Mouse (Mus musculus): ENCODE data around the gene Fbxo2. TPM values are rescaled to one million over a fixed set of nuclear protein-coding genes. Genes with fewer than 3 reads are reported as not detected.
"Not testable (repeated sequence)": the region's sequence is repeated elsewhere in the genome, so short reads cannot be mapped to it uniquely, and the experiment has no call there.

The Fbxo2 gene
- polyA plus RNA-seq, 1 experiment from 2014 or later, result 3.2 TPM

DNA sequence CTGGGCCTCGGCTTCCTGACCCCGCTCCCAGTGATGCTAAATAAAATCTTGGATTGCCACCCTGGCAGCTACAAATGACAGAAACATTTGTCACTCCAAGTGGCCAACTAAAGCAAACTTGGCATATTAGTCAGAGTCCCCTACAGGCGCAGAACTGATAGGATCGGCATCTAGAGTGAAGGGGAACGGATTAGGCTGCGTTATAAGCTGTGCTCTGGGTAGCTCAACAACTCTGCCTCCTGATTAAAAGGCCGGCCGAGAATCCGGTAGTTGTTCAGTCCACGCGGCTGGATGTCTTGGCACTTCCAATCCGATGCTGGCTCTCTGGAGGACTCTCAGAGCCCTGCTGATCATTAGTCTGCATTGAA is 14.1 kb downstream of the Fbxo2 start:
- Histone ChIP-seq H3K9me3 (ENCODE audit: control insufficient read depth, low read length) (no peaks in the 10 kb centered on the region), H3K27ac (replicated peaks; ENCODE audit: low read depth, low read length) (peak overlapping the region; percentile 88), H3K27me3 (ENCODE audit: control insufficient read depth, insufficient read depth, low read length) (peaks cover 30% of the 10 kb centered on the region), H3K4me1 (ENCODE audit: control insufficient read depth, insufficient read depth, low read length) (peaks cover 29% of the 10 kb centered on the region), H3K36me3 (ENCODE audit: control insufficient read depth, insufficient read depth, low read length) (no peaks in the 10 kb centered on the region), H3K4me3 (replicated peaks; ENCODE audit: low read depth, low read length) (peak overlapping the region; percentile 3), H3K4me2 (ENCODE audit: low read length) (peak overlapping the region; percentile 49), H3K9ac (replicated peaks; ENCODE audit: low read length) (no peak overlapping the region)
- no peak for ATAC-seq (ENCODE audit: low FRiP score, low TSS enrichment)
- DNase-seq, result peak; percentile 55
- 3% methylated on average over 12 of the region's 12 CpGs for WGBS

DNA sequence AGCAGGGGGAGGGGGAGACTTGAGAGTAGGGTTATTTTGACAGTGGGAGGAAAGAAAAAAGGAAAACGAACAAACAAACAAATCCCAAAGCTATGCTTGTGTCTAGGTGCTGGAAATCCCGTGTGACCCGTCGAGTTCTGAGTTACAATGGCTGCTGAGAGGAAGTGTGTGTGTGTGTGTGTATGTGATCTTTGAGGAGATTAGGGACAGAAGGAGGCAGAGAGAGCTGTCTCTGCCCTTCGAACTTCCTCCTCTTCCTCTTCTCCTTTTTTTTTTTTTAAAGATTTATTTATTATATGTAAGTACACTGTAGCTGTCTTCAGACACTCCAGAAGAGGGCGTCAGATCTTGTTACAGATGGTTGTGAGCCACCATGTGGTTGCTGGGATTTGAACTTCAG is 16.2 kb downstream of the Fbxo2 start:
- peaks cover 23% of the 10 kb centered on the region for H3K27me3 ChIP-seq (ENCODE audit: control insufficient read depth, insufficient read depth, low read length)
- ATAC-seq (ENCODE audit: low FRiP score, low TSS enrichment); H3K9me3 ChIP-seq (ENCODE audit: control insufficient read depth, low read length); DNase-seq; H3K4me3 ChIP-seq (replicated peaks; ENCODE audit: low read depth, low read length); H3K36me3 ChIP-seq (ENCODE audit: control insufficient read depth, insufficient read depth, low read length); H3K27ac ChIP-seq (replicated peaks; ENCODE audit: low read depth, low read length); H3K4me2 ChIP-seq (ENCODE audit: low read length); H3K9ac ChIP-seq (replicated peaks; ENCODE audit: low read length): not testable (repeated sequence)
- WGBS, result 78% methylated on average over 5 of the region's 6 CpGs
- H3K4me1 ChIP-seq (ENCODE audit: control insufficient read depth, insufficient read depth, low read length), result peaks cover 29% of the 10 kb centered on the region

DNA sequence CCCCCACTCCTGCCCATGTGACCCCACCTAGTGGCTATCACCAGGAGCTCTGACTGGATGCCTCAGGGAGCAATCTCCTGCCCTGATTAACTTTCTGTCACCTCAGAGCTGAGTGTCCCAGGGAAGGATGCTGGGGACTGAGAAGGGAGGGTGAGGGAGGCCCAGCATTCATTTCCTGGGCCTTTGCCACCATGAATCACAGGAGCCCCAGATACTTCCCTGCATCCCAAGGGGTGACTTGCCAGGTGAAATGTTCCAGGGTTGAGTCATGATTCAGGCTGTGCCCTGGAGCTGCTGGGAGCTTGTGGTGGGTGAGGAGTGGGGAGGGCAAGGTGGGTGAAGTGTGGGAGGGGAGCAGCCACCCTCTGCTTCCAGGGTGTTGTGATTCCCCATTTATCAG is 17.3 kb downstream of the Fbxo2 start:
- Histone ChIP-seq H3K27me3 (ENCODE audit: control insufficient read depth, insufficient read depth, low read length) (peaks cover 21% of the 10 kb centered on the region; the same call in 1 of the 2 replicates), H3K4me3 (replicated peaks; ENCODE audit: low read depth, low read length) (no peak overlapping the region), H3K36me3 (ENCODE audit: control insufficient read depth, insufficient read depth, low read length) (no peaks in the 10 kb centered on the region), H3K4me1 (ENCODE audit: control insufficient read depth, insufficient read depth, low read length) (peaks cover 29% of the 10 kb centered on the region), H3K9ac (replicated peaks; ENCODE audit: low read length) (no peak overlapping the region), H3K27ac (replicated peaks; ENCODE audit: low read depth, low read length) (no peak overlapping the region), H3K9me3 (ENCODE audit: control insufficient read depth, low read length) (no peaks in the 10 kb centered on the region), H3K4me2 (ENCODE audit: low read length) (no peak overlapping the region)
- ATAC-seq (ENCODE audit: low FRiP score, low TSS enrichment) (no peak), DNase-seq (no peak)

DNA sequence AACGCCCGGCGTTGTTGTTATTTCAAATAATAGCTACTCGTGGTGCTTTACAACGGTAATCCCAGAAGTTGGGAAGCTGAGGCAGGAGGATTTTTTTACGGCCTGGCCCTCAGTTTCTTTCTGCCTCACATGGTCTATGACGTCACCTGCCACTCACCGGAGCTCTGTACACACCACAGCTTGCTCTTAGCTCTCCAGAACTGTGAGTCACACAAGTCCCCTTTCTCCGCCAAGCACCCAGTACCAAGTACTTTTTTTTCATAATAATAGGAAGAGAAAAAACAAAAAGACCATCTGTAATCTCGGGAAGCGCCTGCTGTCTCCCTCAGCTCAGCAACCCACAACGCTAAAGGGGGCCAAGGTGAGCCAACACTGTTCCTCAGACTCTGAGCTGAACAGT is 21.1 kb downstream of the Fbxo2 start:
- Histone ChIP-seq H3K27ac (replicated peaks; ENCODE audit: low read depth, low read length) (no peak overlapping the region), H3K4me1 (ENCODE audit: control insufficient read depth, insufficient read depth, low read length) (peaks cover 3% of the 10 kb centered on the region; the same call in 1 of the 2 replicates), H3K27me3 (ENCODE audit: control insufficient read depth, insufficient read depth, low read length) (0 out of 2 replicates have a peak, but pooled peaks cover 5% of the 10 kb centered on the region), H3K4me2 (ENCODE audit: low read length) (no peak overlapping the region), H3K9ac (replicated peaks; ENCODE audit: low read length) (no peak overlapping the region), H3K36me3 (ENCODE audit: control insufficient read depth, insufficient read depth, low read length) (no peaks in the 10 kb centered on the region), H3K4me3 (replicated peaks; ENCODE audit: low read depth, low read length) (no peak overlapping the region), H3K9me3 (ENCODE audit: control insufficient read depth, low read length) (no peaks in the 10 kb centered on the region)
- ATAC-seq (ENCODE audit: low FRiP score, low TSS enrichment), result no peak
- 89% methylated on average over 12 of the region's 12 CpGs for WGBS
- no peak for DNase-seq

DNA sequence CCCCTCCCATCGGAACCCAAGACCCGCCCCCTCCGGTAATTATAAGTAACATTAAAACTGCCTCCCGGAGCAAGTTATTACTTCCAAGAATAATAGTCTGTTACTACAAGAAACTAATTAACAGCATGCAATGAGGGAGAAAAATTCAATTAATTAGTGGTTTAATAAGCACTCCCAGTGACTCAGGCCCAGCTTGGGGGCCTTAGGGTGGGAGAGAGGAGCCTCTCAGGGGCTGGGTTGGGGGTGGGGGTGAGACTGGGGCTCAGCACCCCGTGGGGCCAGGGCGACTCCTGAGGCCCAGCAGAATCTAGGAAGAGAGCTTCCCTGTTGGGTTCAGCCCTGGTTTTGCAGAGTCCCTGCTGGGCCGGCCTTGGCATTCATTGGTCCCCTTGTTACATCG is 21.9 kb downstream of the Fbxo2 start:
- ATAC-seq (ENCODE audit: low FRiP score, low TSS enrichment) (peak; percentile 55; the same call in 1 of the 2 replicates), DNase-seq (no peak)
- Histone ChIP-seq H3K36me3 (ENCODE audit: control insufficient read depth, insufficient read depth, low read length) (no peaks in the 10 kb centered on the region), H3K9ac (replicated peaks; ENCODE audit: low read length) (no peak overlapping the region), H3K4me1 (ENCODE audit: control insufficient read depth, insufficient read depth, low read length) (peaks cover 3% of the 10 kb centered on the region; the same call in 1 of the 2 replicates), H3K4me3 (replicated peaks; ENCODE audit: low read depth, low read length) (no peak overlapping the region), H3K4me2 (ENCODE audit: low read length) (no peak overlapping the region), H3K27ac (replicated peaks; ENCODE audit: low read depth, low read length) (no peak overlapping the region), H3K27me3 (ENCODE audit: control insufficient read depth, insufficient read depth, low read length) (0 out of 2 replicates have a peak, but pooled peaks cover 5% of the 10 kb centered on the region), H3K9me3 (ENCODE audit: control insufficient read depth, low read length) (no peaks in the 10 kb centered on the region)
- 40% methylated on average over 8 of the region's 8 CpGs for WGBS

DNA sequence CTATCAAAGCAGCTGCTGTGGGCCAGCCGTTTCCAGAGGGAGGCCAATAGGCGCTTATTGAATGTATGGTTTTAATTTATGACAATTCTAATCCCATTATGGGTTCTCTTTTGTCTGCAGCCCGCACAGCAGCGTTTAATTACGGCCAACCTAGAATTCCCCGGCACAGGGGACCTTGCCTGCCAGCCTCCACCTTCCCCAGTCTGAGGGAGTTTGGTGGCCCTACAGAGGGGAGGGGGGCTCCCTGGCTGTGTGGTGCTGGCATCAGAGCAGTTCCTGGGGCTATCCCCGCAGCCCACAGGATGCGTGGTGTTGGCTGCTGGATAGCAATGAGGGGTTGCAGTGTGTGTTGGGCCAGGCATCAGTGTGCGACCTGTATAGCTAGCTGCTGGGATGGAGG is 24.1 kb downstream of the Fbxo2 start:
- H3K4me2 ChIP-seq (ENCODE audit: low read length), result no peak overlapping the region
- no peaks in the 10 kb centered on the region for H3K9me3 ChIP-seq (ENCODE audit: control insufficient read depth, low read length)
- DNase-seq, result no peak
- peaks cover 3% of the 10 kb centered on the region; the same call in 1 of the 2 replicates for H3K4me1 ChIP-seq (ENCODE audit: control insufficient read depth, insufficient read depth, low read length)
- no peak overlapping the region for H3K4me3 ChIP-seq (replicated peaks; ENCODE audit: low read depth, low read length)
- H3K36me3 ChIP-seq (ENCODE audit: control insufficient read depth, insufficient read depth, low read length), result no peaks in the 10 kb centered on the region
- ATAC-seq (ENCODE audit: low FRiP score, low TSS enrichment), result peak; percentile 22; the same call in 1 of the 2 replicates
- H3K27ac ChIP-seq (replicated peaks; ENCODE audit: low read depth, low read length), result no peak overlapping the region
- WGBS, result 19% methylated on average over 9 of the region's 9 CpGs
- H3K27me3 ChIP-seq (ENCODE audit: control insufficient read depth, insufficient read depth, low read length), result no peaks in the 10 kb centered on the region
- H3K9ac ChIP-seq (replicated peaks; ENCODE audit: low read length), result no peak overlapping the region

DNA sequence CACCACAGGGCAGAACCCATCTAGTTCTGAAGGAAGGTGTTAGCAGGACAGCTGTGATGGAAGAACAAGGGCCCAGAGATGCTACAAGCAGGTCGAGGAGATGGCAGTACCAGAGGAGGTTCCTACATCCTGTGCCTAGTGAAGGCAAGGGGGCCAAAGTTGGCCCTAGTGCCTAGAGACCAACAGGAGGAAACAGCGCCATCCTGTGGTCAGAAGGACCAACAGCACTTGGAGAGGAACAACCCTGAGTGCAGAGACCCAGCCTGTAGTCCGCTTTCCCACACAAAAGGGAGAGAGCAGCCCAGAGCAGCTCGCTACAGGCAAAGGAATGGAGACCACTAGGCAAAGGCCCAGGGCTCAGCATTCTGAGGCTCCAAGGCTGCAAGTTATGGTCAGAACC is 25.4 kb downstream of the Fbxo2 start:
- ATAC-seq (ENCODE audit: low FRiP score, low TSS enrichment), result no peak
- no peaks in the 10 kb centered on the region for H3K27me3 ChIP-seq (ENCODE audit: control insufficient read depth, insufficient read depth, low read length)

DNA sequence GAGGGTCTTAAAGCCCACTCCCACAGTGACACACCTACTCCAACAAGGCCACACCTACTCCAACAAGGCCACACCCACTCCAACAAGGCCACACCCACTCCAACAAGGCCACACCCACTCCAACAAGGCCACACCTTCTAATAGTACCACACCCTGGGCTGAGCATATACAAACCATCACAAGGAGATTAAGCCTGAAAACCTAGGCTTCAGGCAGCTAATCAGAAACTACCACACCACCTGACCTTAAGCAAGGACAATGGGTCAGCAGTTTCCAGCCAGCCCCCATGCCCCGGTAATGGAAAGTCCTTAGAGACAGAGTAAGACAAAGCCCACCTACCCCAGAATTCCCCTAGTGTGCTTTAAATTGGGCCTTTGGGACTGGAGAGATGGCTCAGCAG is 28.3 kb downstream of the Fbxo2 start:
- WGBS, result 78% methylated on average over 1 of the region's 1 CpGs
- H3K9ac ChIP-seq (replicated peaks; ENCODE audit: low read length); H3K27me3 ChIP-seq (ENCODE audit: control insufficient read depth, insufficient read depth, low read length); ATAC-seq (ENCODE audit: low FRiP score, low TSS enrichment); H3K4me2 ChIP-seq (ENCODE audit: low read length); H3K36me3 ChIP-seq (ENCODE audit: control insufficient read depth, insufficient read depth, low read length); H3K9me3 ChIP-seq (ENCODE audit: control insufficient read depth, low read length); H3K27ac ChIP-seq (replicated peaks; ENCODE audit: low read depth, low read length); DNase-seq; H3K4me3 ChIP-seq (replicated peaks; ENCODE audit: low read depth, low read length): not testable (repeated sequence)
- peaks cover 18% of the 10 kb centered on the region for H3K4me1 ChIP-seq (ENCODE audit: control insufficient read depth, insufficient read depth, low read length)

More for the DNA sequence above, 25.4 kb downstream of the Fbxo2 start:
- Histone ChIP-seq H3K9me3 (ENCODE audit: control insufficient read depth, low read length) (no peaks in the 10 kb centered on the region), H3K4me3 (replicated peaks; ENCODE audit: low read depth, low read length) (no peak overlapping the region), H3K27ac (replicated peaks; ENCODE audit: low read depth, low read length) (no peak overlapping the region), H3K36me3 (ENCODE audit: control insufficient read depth, insufficient read depth, low read length) (no peaks in the 10 kb centered on the region), H3K4me2 (ENCODE audit: low read length) (no peak overlapping the region), H3K9ac (replicated peaks; ENCODE audit: low read length) (no peak overlapping the region), H3K4me1 (ENCODE audit: control insufficient read depth, insufficient read depth, low read length) (peaks cover 3% of the 10 kb centered on the region; the same call in 1 of the 2 replicates)
- WGBS, result 62% methylated on average over 4 of the region's 4 CpGs
- DNase-seq, result no peak

DNA sequence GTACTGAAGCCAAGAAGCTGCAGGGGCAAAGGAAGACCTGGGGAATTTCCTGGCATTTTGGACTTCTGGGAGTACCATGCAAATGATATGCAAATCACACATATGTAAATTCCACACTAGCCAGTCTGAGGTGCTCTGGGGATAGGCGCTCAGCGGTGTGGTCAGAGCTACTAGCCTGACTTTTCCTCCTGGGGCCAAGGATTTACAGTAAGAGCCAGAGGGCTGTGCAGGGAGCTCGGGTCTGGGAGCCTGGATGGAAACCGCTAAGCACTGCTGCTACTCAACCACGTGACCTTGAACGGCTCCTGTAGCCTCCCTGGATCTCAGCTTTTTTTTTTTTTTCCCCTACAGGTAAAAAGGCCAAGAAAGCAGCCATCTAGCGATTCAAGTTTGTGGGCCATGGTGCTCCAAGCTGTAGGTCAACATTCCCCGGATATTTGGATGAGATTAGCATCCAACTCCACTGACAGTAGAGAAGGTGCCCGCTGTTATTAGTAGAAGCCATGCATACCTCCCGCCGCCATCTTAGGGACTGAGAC is 32.4 kb downstream of the Fbxo2 start:
- Histone ChIP-seq H3K9me3 (ENCODE audit: control insufficient read depth, low read length) (no peaks in the 10 kb centered on the region), H3K9ac (replicated peaks; ENCODE audit: low read length) (no peak overlapping the region), H3K36me3 (ENCODE audit: control insufficient read depth, insufficient read depth, low read length) (no peaks in the 10 kb centered on the region), H3K4me2 (ENCODE audit: low read length) (no peak overlapping the region), H3K4me1 (ENCODE audit: control insufficient read depth, insufficient read depth, low read length) (peaks cover 18% of the 10 kb centered on the region; the same call in 1 of the 2 replicates), H3K4me3 (replicated peaks; ENCODE audit: low read depth, low read length) (no peak overlapping the region), H3K27ac (replicated peaks; ENCODE audit: low read depth, low read length) (0 out of 2 replicates have a peak overlapping the region, but pooled peaks have one; percentile 6), H3K27me3 (ENCODE audit: control insufficient read depth, insufficient read depth, low read length) (no peaks in the 10 kb centered on the region)
- DNase-seq, result peak; percentile 59
- 28% methylated on average over 11 of the region's 11 CpGs for WGBS
- peak; percentile 18; the same call in 1 of the 2 replicates for ATAC-seq (ENCODE audit: low FRiP score, low TSS enrichment)

All from midbrain, embryonic 14.5 days (tissue).